Mouse (Mus musculus) neural tube, embryonic 14.5 days (tissue): ENCODE results near the gene Zbtb20. TPM values are rescaled to one million over a fixed set of nuclear protein-coding genes. Genes with fewer than 3 reads are reported as not detected.

Source experiments
- ATAC-seq: fragments of 200-750 bp; cut with Nextera tagmentation; 2 replicates; pipeline ENCODE4 v1.8.0; 2017; ENCODE audit warnings: low read depth, mild to moderate bottlenecking, moderate TSS enrichment, moderate library complexity
- H3K27ac ChIP-seq: fragments of 300-500 bp; sonication (generic); 2 replicates; pipeline ENCODE4 v1.5.1; 2014; ENCODE audit warnings: low read depth, mild to moderate bottlenecking, control low read depth, low read length, moderate library complexity, mixed read lengths
- H3K27me3 ChIP-seq: fragments of 300-500 bp; sonication (generic); 2 replicates; pipeline ENCODE4 v1.6.1; 2014; ENCODE audit warnings: low read length; ENCODE audit not compliant: control insufficient read depth, insufficient read depth
- H3K36me3 ChIP-seq: fragments of 300-500 bp; sonication (generic); 2 replicates; pipeline ENCODE4 v1.6.1; 2014; ENCODE audit warnings: low read length, mixed read lengths; ENCODE audit not compliant: control insufficient read depth, insufficient read depth
- H3K4me1 ChIP-seq: fragments of 300-500 bp; sonication (generic); 2 replicates; pipeline ENCODE4 v1.6.1; 2014; ENCODE audit warnings: low read length; ENCODE audit not compliant: control insufficient read depth, insufficient read depth
- H3K4me2 ChIP-seq: fragments of 300-500 bp; sonication (generic); 2 replicates; pipeline ENCODE4 v1.6.1; 2014; ENCODE audit warnings: mild to moderate bottlenecking, low read depth, low read length, control low read depth
- H3K4me3 ChIP-seq: fragments of 300-500 bp; sonication (generic); 2 replicates; pipeline ENCODE4 v1.5.1; 2014; ENCODE audit warnings: low read depth, low read length, control low read depth, mixed read lengths
- H3K9ac ChIP-seq: fragments of 300-500 bp; sonication (generic); replicated peaks from 2 replicates; pipeline ENCODE4 v1.6.1; 2014; ENCODE audit warnings: low read depth, mild to moderate bottlenecking, control low read depth, low read length, mixed read lengths
- H3K9me3 ChIP-seq: fragments of 300-500 bp; sonication (generic); 2 replicates; pipeline ENCODE4 v1.6.1; 2016; ENCODE audit warnings: low read length; ENCODE audit not compliant: control insufficient read depth
- WGBS: fragments of 180-500 bp; shearing (Covaris S2); extraction: QIAGEN DNeasy Blood & Tissue Kit; methylation state at CpG from one replicate; pipeline ENCODE4 v1.1.7; 2014; 5-methylcytosine and 5-hydroxymethylcytosine counted together
- polyA plus RNA-seq: library from polyadenylated mRNA; unstranded; fragments of >200 nt; fragmentation: Nextera tagmentation; extraction: Ambion mirVana; gene quantifications from 2 replicates; pipeline ENCODE4 v1.2.1, GENCODE M21; 2014

Zbtb20 gene
- polyA plus RNA-seq, 1 experiment from 2014 or later: 57.2 TPM

DNA sequence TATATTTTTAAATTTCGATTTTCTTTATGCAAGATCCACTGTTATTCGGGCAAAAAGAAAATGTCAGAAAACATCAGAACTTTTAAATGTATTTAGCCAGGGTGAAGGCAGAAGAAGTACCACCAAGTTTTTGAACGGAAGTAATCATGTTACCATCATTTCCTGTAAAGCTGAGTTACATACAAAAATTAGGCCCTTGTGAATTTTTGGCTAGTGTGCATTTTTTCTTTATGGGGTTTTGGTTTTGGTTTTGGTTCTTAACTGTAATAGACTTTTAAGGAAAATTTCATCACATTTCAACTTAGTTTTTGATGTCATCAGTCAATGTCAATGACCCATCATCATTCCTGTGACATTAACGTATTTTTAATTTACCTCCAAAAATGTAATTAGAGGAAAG lies 514.7 kb downstream of the Zbtb20 start:
- no peak overlapping the region for H3K27ac ChIP-seq
- no peaks in the 10 kb centered on the region for H3K36me3 ChIP-seq
- no peaks in the 10 kb centered on the region for H3K4me1 ChIP-seq
- no peak overlapping the region for H3K4me3 ChIP-seq
- H3K27me3 ChIP-seq: no peaks in the 10 kb centered on the region
- H3K4me2 ChIP-seq: no peak overlapping the region
- WGBS: 88% methylated on average over 4 of the region's 4 CpGs
- no peak for ATAC-seq
- no peak overlapping the region for H3K9ac ChIP-seq
- H3K9me3 ChIP-seq: no peaks in the 10 kb centered on the region

GRCm38 (mm10) chr16:43393382-43393781 lies 517.7 kb downstream of the Zbtb20 start:
- WGBS: 85% methylated on average over 4 of the region's 4 CpGs
- Histone ChIP-seq H3K27me3 (no peaks in the 10 kb centered on the region), H3K27ac (no peak overlapping the region), H3K4me2 (no peak overlapping the region), H3K4me3 (no peak overlapping the region), H3K9ac (no peak overlapping the region), H3K4me1 (no peaks in the 10 kb centered on the region), H3K36me3 (no peaks in the 10 kb centered on the region), H3K9me3 (no peaks in the 10 kb centered on the region)
- no peak for ATAC-seq

- no peaks in the 10 kb centered on the region for H3K36me3 ChIP-seq
- no peaks in the 10 kb centered on the region for H3K4me1 ChIP-seq
- 78% methylated on average over 9 of the region's 9 CpGs for whole genome bisulfite sequencing
- no peak overlapping the region for H3K27ac ChIP-seq
- no peak overlapping the region for H3K4me3 ChIP-seq
- no peaks in the 10 kb centered on the region for H3K9me3 ChIP-seq
- no peaks in the 10 kb centered on the region for H3K27me3 ChIP-seq
- no peak overlapping the region for H3K9ac ChIP-seq
- no peak overlapping the region for H3K4me2 ChIP-seq
- no peak for ATAC-seq
Observed at GRCm38 (mm10) chr16:43394013-43394568, 518.4 kb downstream of the Zbtb20 start.

- no peak for ATAC-seq
- WGBS: 80% methylated on average over 2 of the region's 2 CpGs
- Histone ChIP-seq H3K4me3 (no peak overlapping the region), H3K9me3 (no peaks in the 10 kb centered on the region), H3K4me2 (no peak overlapping the region), H3K9ac (no peak overlapping the region), H3K36me3 (no peaks in the 10 kb centered on the region), H3K4me1 (no peaks in the 10 kb centered on the region), H3K27ac (no peak overlapping the region), H3K27me3 (no peaks in the 10 kb centered on the region)
Observed at GRCm38 (mm10) chr16:43394760-43395159, 519.1 kb downstream of the Zbtb20 start.

DNA sequence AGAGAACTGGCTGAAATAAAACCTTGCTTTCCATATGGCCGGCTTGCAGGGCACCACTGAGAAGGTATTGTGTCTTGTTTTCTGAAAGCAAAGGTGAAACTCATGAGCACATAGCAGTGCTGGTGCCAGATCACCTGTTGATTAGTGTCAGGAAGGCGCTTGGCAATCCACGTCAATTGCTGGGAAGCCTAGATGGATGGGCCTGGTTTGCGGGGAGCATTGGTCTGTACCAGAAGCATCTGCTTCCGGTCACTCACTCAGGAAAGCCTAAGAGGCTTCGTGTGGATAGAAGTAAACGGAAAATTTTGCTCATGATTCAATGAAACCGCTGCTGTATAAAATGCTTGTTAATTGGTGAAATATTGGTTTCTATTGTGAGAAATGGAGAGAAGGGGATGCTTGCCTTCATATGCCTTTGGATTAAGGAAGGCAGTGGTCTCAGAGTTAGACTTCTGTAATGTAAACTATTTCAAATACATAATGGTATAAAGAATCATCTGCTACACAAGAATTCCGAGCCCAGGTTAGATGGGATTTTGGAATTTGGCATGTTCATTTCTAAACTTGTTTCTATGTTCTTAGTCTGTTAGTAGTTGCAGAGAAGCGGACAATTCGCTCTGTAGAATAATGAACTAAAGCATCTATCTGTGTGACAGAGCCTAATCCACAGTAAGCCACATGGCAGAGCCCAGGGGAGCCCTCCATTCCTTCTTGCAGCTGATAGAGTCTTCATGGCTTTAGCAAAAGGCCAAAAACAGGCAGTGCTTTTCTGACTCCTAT lies 521.4 kb downstream of the Zbtb20 start:
- Histone ChIP-seq H3K36me3 (no peaks in the 10 kb centered on the region), H3K27me3 (no peaks in the 10 kb centered on the region), H3K4me3 (no peak overlapping the region), H3K9ac (no peak overlapping the region), H3K4me1 (no peaks in the 10 kb centered on the region), H3K9me3 (no peaks in the 10 kb centered on the region), H3K4me2 (no peak overlapping the region), H3K27ac (no peak overlapping the region)
- 93% methylated on average over 11 of the region's 11 CpGs for WGBS
- no peak for ATAC-seq

DNA sequence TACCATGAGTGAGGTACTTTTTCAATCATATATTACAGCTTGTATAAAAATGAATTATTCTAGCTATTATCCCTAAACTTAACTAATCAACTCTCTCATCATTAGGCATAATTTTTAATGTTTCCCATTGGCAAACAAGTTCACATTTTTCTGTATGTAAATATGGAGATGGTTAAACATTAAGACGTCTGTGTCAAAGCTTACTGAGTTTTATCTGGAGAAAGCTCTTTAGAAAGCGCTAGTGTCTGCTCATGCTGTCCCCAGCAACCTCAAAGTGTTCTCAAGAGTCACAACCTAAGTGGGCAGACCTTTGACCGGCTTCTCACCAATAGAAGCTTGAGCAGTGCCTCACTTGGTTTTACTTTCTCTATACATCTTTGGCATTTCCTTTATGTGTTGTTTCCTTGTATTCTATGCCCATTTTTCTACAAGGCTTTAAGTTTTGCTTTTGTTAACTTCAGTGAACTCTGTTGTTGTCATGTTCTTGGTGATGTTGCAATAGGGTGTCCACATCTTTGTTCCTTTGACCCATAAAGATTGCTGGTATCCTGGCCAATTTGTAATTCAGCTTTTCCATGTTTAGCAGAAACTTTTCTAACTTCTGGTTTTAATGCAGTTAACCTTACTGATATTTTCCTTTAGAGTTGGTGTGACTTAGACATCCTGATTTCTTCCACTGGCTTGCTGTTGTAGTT lies 522.1 kb downstream of the Zbtb20 start:
- Histone ChIP-seq H3K27ac (no peak overlapping the region), H3K36me3 (no peaks in the 10 kb centered on the region), H3K4me1 (no peaks in the 10 kb centered on the region), H3K4me3 (no peak overlapping the region), H3K9me3 (no peaks in the 10 kb centered on the region), H3K27me3 (no peaks in the 10 kb centered on the region), H3K9ac (no peak overlapping the region), H3K4me2 (no peak overlapping the region)
- WGBS: 91% methylated on average over 3 of the region's 3 CpGs
- no peak for ATAC-seq

DNA sequence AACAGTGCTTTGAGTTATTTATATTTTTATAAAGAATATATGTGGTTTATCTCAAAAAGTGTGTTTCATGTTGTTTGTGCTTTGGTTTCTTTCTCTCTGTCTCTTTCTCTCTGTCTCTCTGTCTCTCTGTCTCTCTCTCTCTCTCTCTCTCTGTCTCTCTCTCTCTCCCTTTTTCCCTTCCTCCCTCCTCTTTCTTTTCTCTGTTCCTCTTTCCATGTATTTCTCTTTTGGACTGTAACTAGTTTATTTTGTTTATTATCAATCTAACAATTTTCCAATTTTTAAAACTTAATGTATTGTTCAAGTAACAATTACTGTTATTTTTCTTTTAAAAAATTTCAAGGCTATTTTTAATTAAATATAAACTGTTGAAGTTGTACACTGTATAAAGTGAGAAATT lies 523.7 kb downstream of the Zbtb20 start:
- no peaks in the 10 kb centered on the region for H3K27me3 ChIP-seq
- H3K36me3 ChIP-seq: no peaks in the 10 kb centered on the region
- H3K4me2 ChIP-seq: no peak overlapping the region
- no peaks in the 10 kb centered on the region for H3K9me3 ChIP-seq
- no peak for ATAC-seq
- no peak overlapping the region for H3K4me3 ChIP-seq
- H3K9ac ChIP-seq: no peak overlapping the region
- H3K27ac ChIP-seq: no peak overlapping the region
- no peaks in the 10 kb centered on the region for H3K4me1 ChIP-seq

GRCm38 (mm10) chr16:43400046-43400445 lies 524.4 kb downstream of the Zbtb20 start:
- Histone ChIP-seq H3K36me3 (no peaks in the 10 kb centered on the region), H3K9me3 (no peaks in the 10 kb centered on the region), H3K27me3 (no peaks in the 10 kb centered on the region), H3K27ac (no peak overlapping the region), H3K4me1 (no peaks in the 10 kb centered on the region), H3K4me3 (no peak overlapping the region), H3K4me2 (no peak overlapping the region), H3K9ac (no peak overlapping the region)
- ATAC-seq: no peak

DNA sequence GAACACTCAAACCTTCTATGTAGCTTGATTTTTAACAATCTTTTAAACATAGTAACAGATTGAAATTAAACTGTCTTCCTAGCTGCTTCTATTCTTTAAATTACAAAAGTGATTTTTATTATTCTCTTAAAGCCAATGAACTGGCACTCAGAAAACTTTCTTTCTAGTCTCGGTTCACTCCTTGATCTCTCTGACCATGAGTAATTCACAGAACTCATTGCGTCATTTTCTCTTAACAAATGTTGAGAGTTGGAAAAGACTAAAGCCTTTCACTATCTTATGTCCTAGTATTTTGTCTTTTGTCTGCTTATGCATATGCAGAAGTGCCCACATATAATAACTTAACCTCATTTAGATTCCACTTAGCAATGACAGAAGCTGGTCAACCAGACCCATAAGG lies 525.3 kb downstream of the Zbtb20 start:
- Histone ChIP-seq H3K9ac (no peak overlapping the region), H3K4me3 (no peak overlapping the region), H3K36me3 (no peaks in the 10 kb centered on the region), H3K27me3 (no peaks in the 10 kb centered on the region), H3K27ac (no peak overlapping the region), H3K4me2 (no peak overlapping the region), H3K9me3 (no peaks in the 10 kb centered on the region), H3K4me1 (no peaks in the 10 kb centered on the region)
- WGBS: 88% methylated on average over 2 of the region's 2 CpGs
- no peak for ATAC-seq
